Mouse (Mus musculus) heart, embryonic 14.5 days (tissue): ENCODE data around the gene Dmrtb1. TPM values are rescaled to one million over a fixed set of nuclear protein-coding genes. Genes with fewer than 3 reads are reported as not detected.

ENCODE experiments used
- ATAC-seq: fragments of 200-750 bp; cut with Nextera tagmentation; 2 replicates; pipeline ENCODE4 v1.8.0; 2017; ENCODE audit warnings: low read depth, moderate TSS enrichment; ENCODE audit not compliant: insufficient number of reproducible peaks, insufficient read depth, low FRiP score
- H3K27ac ChIP-seq, 2 experiments: fragments of 200-500 bp in 1 of 2; fragments of 300-500 bp in 1 of 2; sonication (generic) in 1 of 2; replicated peaks in 1 of 2; 2 replicates each; pipeline ENCODE4 v1.5.1; 2012 to 2014; ENCODE audit warnings: low read depth in 2 of 2, low read length in 2 of 2, control low read depth in 1 of 2, mild to moderate bottlenecking in 1 of 2, mixed read lengths in 1 of 2; ENCODE audit not compliant: control insufficient read depth in 1 of 2, insufficient read depth in 1 of 2
- H3K27me3 ChIP-seq: fragments of 300-500 bp; sonication (generic); 2 replicates; pipeline ENCODE4 v1.6.1; 2014; ENCODE audit warnings: mild to moderate bottlenecking, low read length, control low read depth; ENCODE audit not compliant: control insufficient read depth, insufficient read depth
- H3K36me3 ChIP-seq: fragments of 300-500 bp; sonication (generic); 2 replicates; pipeline ENCODE4 v1.6.1; 2014; ENCODE audit warnings: mild to moderate bottlenecking, control low read depth, low read length, mixed read lengths; ENCODE audit not compliant: control insufficient read depth, insufficient read depth
- H3K4me1 ChIP-seq, 2 experiments: fragments of 200-500 bp in 1 of 2; fragments of 300-500 bp in 1 of 2; sonication (generic) in 1 of 2; 2 replicates each; pipeline ENCODE4 v1.6.1; 2012 to 2014; ENCODE audit warnings: low read length in 2 of 2, control low read depth in 1 of 2, mixed read lengths in 1 of 2; ENCODE audit not compliant: control insufficient read depth in 2 of 2, insufficient read depth in 2 of 2
- H3K4me2 ChIP-seq: fragments of 300-500 bp; sonication (generic); 2 replicates; pipeline ENCODE4 v1.6.1; 2014; ENCODE audit warnings: mild to moderate bottlenecking, low read length
- H3K4me3 ChIP-seq, 2 experiments: fragments of 200-500 bp in 1 of 2; fragments of 300-500 bp in 1 of 2; sonication (generic) in 1 of 2; 2 replicates each; pipeline ENCODE4 v1.5.1; 2012 to 2014; ENCODE audit warnings: low read length in 2 of 2, mild to moderate bottlenecking in 2 of 2, control low read depth in 1 of 2, low read depth in 1 of 2, moderate library complexity in 1 of 2; ENCODE audit not compliant: control insufficient read depth in 1 of 2, insufficient read depth in 1 of 2
- H3K9ac ChIP-seq: fragments of 300-500 bp; sonication (generic); 2 replicates; pipeline ENCODE4 v1.6.1; 2014; ENCODE audit warnings: mild to moderate bottlenecking, low read length
- H3K9me3 ChIP-seq: fragments of 300-500 bp; sonication (generic); 2 replicates; pipeline ENCODE4 v1.6.1; 2016; ENCODE audit warnings: low read length, control low read depth; ENCODE audit not compliant: control insufficient read depth
- WGBS: fragments of 180-500 bp; shearing (Covaris S2); extraction: QIAGEN DNeasy Blood & Tissue Kit; methylation state at CpG from one replicate; pipeline ENCODE4 v1.1.7; 2014; 5-methylcytosine and 5-hydroxymethylcytosine counted together
- polyA plus RNA-seq: library from polyadenylated mRNA; unstranded; fragments of >200 nt; fragmentation: Nextera tagmentation; extraction: Ambion mirVana; gene quantifications from 2 replicates; pipeline ENCODE4 v1.2.1, GENCODE M21; 2014

Gene Dmrtb1
- polyA plus RNA-seq, 1 experiment from 2014 or later = not detected

GRCm38 (mm10) chr4:107720043-107720830 is 36.2 kb upstream of the Dmrtb1 start:
- no peak for ATAC-seq
- no peaks in the 10 kb centered on the region for H3K9me3 ChIP-seq
- H3K4me3 ChIP-seq = no peak overlapping the region
- H3K27ac ChIP-seq = no peak overlapping the region
- WGBS = 58% methylated on average over 11 of the region's 11 CpGs
- H3K4me2 ChIP-seq = no peak overlapping the region
- no peaks in the 10 kb centered on the region; the same call in 1 of the 2 replicates for H3K27me3 ChIP-seq
- H3K4me1 ChIP-seq = peaks cover 0 to 2% of the 10 kb centered on the region in 2 experiments; a peak in 1 of 4 replicates
- H3K9ac ChIP-seq = no peak overlapping the region
- H3K36me3 ChIP-seq = no peaks in the 10 kb centered on the region

GRCm38 (mm10) chr4:107719161-107719560 is 35.1 kb upstream of the Dmrtb1 start:
- Histone ChIP-seq H3K36me3 (no peaks in the 10 kb centered on the region), H3K27me3 (no peaks in the 10 kb centered on the region; the same call in 1 of the 2 replicates), H3K9me3 (no peaks in the 10 kb centered on the region), H3K4me3 (no peak overlapping the region), H3K4me1 (peaks cover 0 to 2% of the 10 kb centered on the region in 2 experiments; a peak in 1 of 4 replicates), H3K4me2 (no peak overlapping the region), H3K9ac (no peak overlapping the region), H3K27ac (no peak overlapping the region)
- ATAC-seq = no peak
- 40% methylated on average over 5 of the region's 5 CpGs for WGBS

GRCm38 (mm10) chr4:107718720-107719119 is 34.7 kb upstream of the Dmrtb1 start:
- H3K36me3 ChIP-seq = no peaks in the 10 kb centered on the region
- no peak overlapping the region for H3K4me3 ChIP-seq
- no peak overlapping the region for H3K27ac ChIP-seq
- H3K9me3 ChIP-seq = no peaks in the 10 kb centered on the region
- H3K9ac ChIP-seq = no peak overlapping the region
- no peaks in the 10 kb centered on the region; the same call in 1 of the 2 replicates for H3K27me3 ChIP-seq
- 71% methylated on average over 8 of the region's 8 CpGs for WGBS
- peaks cover 0 to 2% of the 10 kb centered on the region in 2 experiments; a peak in 1 of 4 replicates for H3K4me1 ChIP-seq
- no peak overlapping the region for H3K4me2 ChIP-seq
- no peak for ATAC-seq

GRCm38 (mm10) chr4:107717718-107718313 is 33.8 kb upstream of the Dmrtb1 start:
- no peak overlapping the region for H3K9ac ChIP-seq
- H3K4me2 ChIP-seq = no peak overlapping the region
- no peaks in the 10 kb centered on the region; the same call in 1 of the 2 replicates for H3K27me3 ChIP-seq
- peaks cover 0 to 2% of the 10 kb centered on the region in 2 experiments; a peak in 1 of 4 replicates for H3K4me1 ChIP-seq
- no peaks in the 10 kb centered on the region for H3K9me3 ChIP-seq
- 70% methylated on average over 8 of the region's 8 CpGs for WGBS
- ATAC-seq = no peak
- H3K4me3 ChIP-seq = no peak overlapping the region
- no peaks in the 10 kb centered on the region for H3K36me3 ChIP-seq
- H3K27ac ChIP-seq = no peak overlapping the region

DNA sequence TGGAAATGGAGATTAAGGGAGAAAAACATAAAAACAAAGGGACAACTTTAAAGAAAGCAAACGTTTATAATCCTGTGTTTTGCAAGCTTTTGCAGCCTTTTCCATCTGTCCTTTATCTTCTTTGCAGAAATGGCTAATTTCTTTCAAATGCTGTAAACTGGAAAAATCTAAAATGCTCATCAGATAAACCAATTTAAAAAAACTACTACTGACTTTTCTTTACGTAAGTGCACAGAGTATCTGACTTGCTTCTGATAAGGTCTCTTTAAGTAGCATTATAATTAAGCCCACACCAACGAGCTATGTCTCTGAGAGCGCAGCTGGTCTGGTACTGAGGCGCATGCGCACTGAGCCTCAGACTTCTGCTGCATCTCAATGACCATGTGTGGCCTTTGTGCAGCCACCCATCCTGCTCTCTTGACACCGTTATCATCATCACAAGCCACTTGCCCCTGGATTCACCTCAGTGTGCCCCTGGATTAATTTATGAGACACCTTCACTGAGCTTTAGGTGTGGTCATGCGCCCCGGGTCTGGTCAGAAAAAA is 32.8 kb upstream of the Dmrtb1 start:
- Histone ChIP-seq H3K9me3 (no peaks in the 10 kb centered on the region), H3K27ac (no peak overlapping the region), H3K36me3 (no peaks in the 10 kb centered on the region), H3K4me3 (no peak overlapping the region), H3K27me3 (no peaks in the 10 kb centered on the region; the same call in 1 of the 2 replicates), H3K9ac (no peak overlapping the region), H3K4me2 (no peak overlapping the region), H3K4me1 (peaks cover 0 to 2% of the 10 kb centered on the region in 2 experiments; a peak in 1 of 4 replicates)
- no peak for ATAC-seq
- 70% methylated on average over 9 of the region's 9 CpGs for WGBS

GRCm38 (mm10) chr4:107706884-107707283 is 22.9 kb upstream of the Dmrtb1 start:
- Histone ChIP-seq H3K36me3 (no peaks in the 10 kb centered on the region), H3K4me1 (no peaks in the 10 kb centered on the region), H3K9ac (no peak overlapping the region), H3K4me2 (no peak overlapping the region), H3K27ac (no peak overlapping the region), H3K9me3 (peaks cover 7% of the 10 kb centered on the region), H3K4me3 (no peak overlapping the region), H3K27me3 (no peaks in the 10 kb centered on the region)
- ATAC-seq = no peak
- 64% methylated on average over 4 of the region's 4 CpGs for WGBS

DNA sequence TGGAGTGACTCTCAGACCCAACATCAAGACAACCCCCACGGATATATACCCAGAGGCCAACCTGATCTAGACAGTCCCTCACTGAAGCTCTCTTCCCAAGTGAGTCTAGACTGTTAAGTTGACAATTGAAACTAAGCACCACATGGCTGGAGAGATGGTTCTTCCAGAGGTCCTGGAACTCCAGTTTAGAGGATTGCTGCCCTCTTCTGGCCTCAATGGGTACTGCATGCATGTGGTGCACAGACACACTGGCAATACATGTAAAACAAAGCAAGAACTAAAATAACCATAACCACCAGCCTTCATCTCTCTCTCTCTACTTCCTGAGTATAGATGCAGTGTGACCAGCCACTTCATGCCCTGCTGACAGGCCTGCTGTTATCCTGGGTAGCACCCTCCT is 20.2 kb upstream of the Dmrtb1 start:
- 83% methylated on average over 1 of the region's 1 CpGs for WGBS
- H3K27ac ChIP-seq = no peak overlapping the region
- no peak for ATAC-seq
- no peak overlapping the region for H3K9ac ChIP-seq
- no peak overlapping the region for H3K4me2 ChIP-seq
- H3K9me3 ChIP-seq = peaks cover 7% of the 10 kb centered on the region
- H3K4me3 ChIP-seq = no peak overlapping the region
- no peaks in the 10 kb centered on the region for H3K36me3 ChIP-seq
- 0 out of 2 replicates have a peak, but pooled peaks cover 4% of the 10 kb centered on the region for H3K27me3 ChIP-seq
- no peaks in the 10 kb centered on the region for H3K4me1 ChIP-seq
